Mouse (Mus musculus): ENCODE results near the gene Gp6. TPM values are rescaled to one million over a fixed set of nuclear protein-coding genes. Genes with fewer than 3 reads are reported as not detected.
A peak's percentile ranks its signal among the peaks of the same experiment; 100 is the strongest.

Gp6 gene
- polyA plus RNA-seq (2015; fragmentation: Nextera tagmentation; extraction: Ambion mirVana), result 0.10 and 0.32 TPM in 2 replicates

DNA sequence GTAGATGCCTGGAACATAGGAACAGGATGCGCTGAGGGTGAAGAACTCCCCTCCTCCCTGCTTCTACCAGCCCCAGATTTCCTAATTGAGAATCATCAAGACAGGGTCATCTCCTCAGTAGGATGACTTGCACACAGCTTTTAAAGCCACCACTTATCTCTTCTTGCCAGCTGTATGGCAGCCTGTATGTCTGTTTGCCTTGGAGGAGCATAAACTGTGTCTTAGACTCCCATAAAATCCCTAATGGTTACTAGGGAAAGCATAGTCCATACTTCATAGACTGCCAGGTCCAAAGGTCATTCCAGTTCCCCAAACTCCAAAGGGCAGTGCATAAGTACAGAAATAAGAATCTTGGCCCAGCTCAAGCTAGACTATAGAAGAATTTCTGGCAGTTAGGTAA is at the start of gene Gp6:
Gene Gp6, minus strand, starts transcription at position 15 of the 400 bp plus-strand sequence.
- Histone ChIP-seq H3K4me3 (replicated peaks; ENCODE audit: low read length) (no peak within 1 kb of the TSS), H3K27me3 (ENCODE audit: control insufficient read depth, insufficient read depth, low read length) (no peaks in the 10 kb centered on the region), H3K4me1 (ENCODE audit: control insufficient read depth, insufficient read depth, low read length) (no peaks in the 10 kb centered on the region), H3K9ac (ENCODE audit: low read length) (no peak within 1 kb of the TSS), H3K9me3 (replicated peaks; ENCODE audit: control insufficient read depth, low read length) (no peaks in the 10 kb centered on the region), H3K4me2 (ENCODE audit: low read depth, low read length) (no peak within 1 kb of the TSS), H3K36me3 (ENCODE audit: control insufficient read depth, insufficient read depth, low read length) (no peaks in the 10 kb centered on the region), H3K27ac (ENCODE audit: low read length) (no peak within 1 kb of the TSS)
- WGBS, result 81% methylated on average over 1 of the region's 1 CpGs
- ATAC-seq (ENCODE audit: insufficient read depth, low FRiP score), result no peak

GRCm38 (mm10) chr7:4447138-4447537 is 49.6 kb upstream of the Gp6 start:
- no peak overlapping the region for H3K4me2 ChIP-seq (ENCODE audit: low read depth, low read length)
- H3K36me3 ChIP-seq (ENCODE audit: control insufficient read depth, insufficient read depth, low read length), result peaks cover 12% of the 10 kb centered on the region
- 3% methylated on average over 1 of the region's 1 CpGs for WGBS
- H3K9ac ChIP-seq (ENCODE audit: low read length), result no peak overlapping the region
- ATAC-seq (ENCODE audit: insufficient read depth, low FRiP score), result no peak
- peaks cover 19% of the 10 kb centered on the region for H3K4me1 ChIP-seq (ENCODE audit: control insufficient read depth, insufficient read depth, low read length)
- no peak overlapping the region for H3K4me3 ChIP-seq (replicated peaks; ENCODE audit: low read length)
- H3K9me3 ChIP-seq (replicated peaks; ENCODE audit: control insufficient read depth, low read length), result no peaks in the 10 kb centered on the region
- H3K27me3 ChIP-seq (ENCODE audit: control insufficient read depth, insufficient read depth, low read length), result no peaks in the 10 kb centered on the region
- no peak overlapping the region for H3K27ac ChIP-seq (ENCODE audit: low read length)

GRCm38 (mm10) chr7:4445216-4445791 is 47.8 kb upstream of the Gp6 start, which contains the start of gene Rdh13:
TSS of gene Rdh13 (minus strand) at chr7:4445649.
- H3K4me2 ChIP-seq (ENCODE audit: low read depth, low read length), result peak within 1 kb of the TSS; percentile 74
- H3K9ac ChIP-seq (ENCODE audit: low read length), result peak within 1 kb of the TSS; percentile 85
- peaks cover 18% of the 10 kb centered on the region for H3K36me3 ChIP-seq (ENCODE audit: control insufficient read depth, insufficient read depth, low read length)
- no peaks in the 10 kb centered on the region for H3K9me3 ChIP-seq (replicated peaks; ENCODE audit: control insufficient read depth, low read length)
- H3K4me3 ChIP-seq (replicated peaks; ENCODE audit: low read length), result peak within 1 kb of the TSS; percentile 83
- peaks cover 19% of the 10 kb centered on the region for H3K4me1 ChIP-seq (ENCODE audit: control insufficient read depth, insufficient read depth, low read length)
- ATAC-seq (ENCODE audit: insufficient read depth, low FRiP score), result peak; percentile 94
- peak within 1 kb of the TSS; percentile 87 for H3K27ac ChIP-seq (ENCODE audit: low read length)
- H3K27me3 ChIP-seq (ENCODE audit: control insufficient read depth, insufficient read depth, low read length), result no peaks in the 10 kb centered on the region
- under 1% methylated on average over 35 of the region's 35 CpGs for WGBS

DNA sequence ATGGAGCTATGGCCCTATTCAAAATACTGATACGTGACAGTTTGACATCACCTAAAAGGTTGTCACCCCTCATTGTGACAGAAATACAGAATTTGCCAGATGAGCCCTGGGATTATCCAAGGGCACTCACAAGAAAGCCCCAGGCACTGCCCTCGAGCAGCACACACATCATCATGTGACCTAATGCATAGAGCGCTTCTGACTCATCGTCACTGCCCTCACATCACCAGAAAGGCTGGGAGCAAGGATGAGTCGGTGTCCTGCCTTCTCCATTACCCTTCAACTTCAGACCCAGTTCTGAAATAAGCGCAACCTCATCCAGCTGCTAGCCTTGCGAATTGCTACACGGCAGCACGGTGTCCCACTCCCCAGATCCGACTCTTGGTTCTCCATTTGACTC is 43.0 kb upstream of the Gp6 start:
- Histone ChIP-seq H3K4me2 (ENCODE audit: low read depth, low read length) (no peak overlapping the region), H3K4me1 (ENCODE audit: control insufficient read depth, insufficient read depth, low read length) (peaks cover 5% of the 10 kb centered on the region; the same call in 1 of the 2 replicates), H3K36me3 (ENCODE audit: control insufficient read depth, insufficient read depth, low read length) (peaks cover 18% of the 10 kb centered on the region), H3K9ac (ENCODE audit: low read length) (no peak overlapping the region), H3K4me3 (replicated peaks; ENCODE audit: low read length) (no peak overlapping the region), H3K9me3 (replicated peaks; ENCODE audit: control insufficient read depth, low read length) (no peaks in the 10 kb centered on the region), H3K27me3 (ENCODE audit: control insufficient read depth, insufficient read depth, low read length) (no peaks in the 10 kb centered on the region), H3K27ac (ENCODE audit: low read length) (no peak overlapping the region)
- no peak for ATAC-seq (ENCODE audit: insufficient read depth, low FRiP score)
- WGBS, result 89% methylated on average over 10 of the region's 10 CpGs

GRCm38 (mm10) chr7:4437721-4438120 is 40.2 kb upstream of the Gp6 start:
- Histone ChIP-seq H3K27ac (ENCODE audit: low read length) (no peak overlapping the region), H3K27me3 (ENCODE audit: control insufficient read depth, insufficient read depth, low read length) (no peaks in the 10 kb centered on the region), H3K4me2 (ENCODE audit: low read depth, low read length) (no peak overlapping the region), H3K4me1 (ENCODE audit: control insufficient read depth, insufficient read depth, low read length) (no peaks in the 10 kb centered on the region), H3K9ac (ENCODE audit: low read length) (no peak overlapping the region), H3K4me3 (replicated peaks; ENCODE audit: low read length) (no peak overlapping the region), H3K36me3 (ENCODE audit: control insufficient read depth, insufficient read depth, low read length) (peaks cover 22% of the 10 kb centered on the region), H3K9me3 (replicated peaks; ENCODE audit: control insufficient read depth, low read length) (no peaks in the 10 kb centered on the region)
- WGBS, result 90% methylated on average over 2 of the region's 2 CpGs
- no peak for ATAC-seq (ENCODE audit: insufficient read depth, low FRiP score)

DNA sequence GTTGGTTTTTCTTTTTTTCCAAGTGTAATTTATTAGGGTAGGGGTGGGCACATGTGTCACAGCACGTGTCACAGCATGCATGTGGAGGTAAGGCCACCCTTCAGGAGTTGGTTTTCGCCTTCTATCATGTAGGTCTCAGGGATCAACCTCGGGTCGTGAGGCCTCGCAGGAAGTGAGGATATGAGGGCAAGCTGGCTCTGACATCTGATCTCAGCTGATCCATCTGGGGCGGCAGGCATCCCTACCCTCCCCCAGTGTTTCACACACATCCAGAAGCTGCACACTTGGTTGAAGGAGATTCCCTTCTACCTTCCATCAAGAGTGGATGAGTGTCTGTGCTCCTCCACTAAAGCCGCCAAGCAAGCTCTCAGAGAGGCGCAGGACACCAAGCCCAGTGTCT is 34.5 kb upstream of the Gp6 start:
- WGBS, result 87% methylated on average over 8 of the region's 8 CpGs

GRCm38 (mm10) chr7:4431548-4431947 is 34.0 kb upstream of the Gp6 start:
- no peak for ATAC-seq (ENCODE audit: insufficient read depth, low FRiP score)
- no peaks in the 10 kb centered on the region for H3K27me3 ChIP-seq (ENCODE audit: control insufficient read depth, insufficient read depth, low read length)
- WGBS, result 82% methylated on average over 6 of the region's 6 CpGs
- H3K4me3 ChIP-seq (replicated peaks; ENCODE audit: low read length), result no peak overlapping the region
- no peaks in the 10 kb centered on the region for H3K4me1 ChIP-seq (ENCODE audit: control insufficient read depth, insufficient read depth, low read length)
- H3K9me3 ChIP-seq (replicated peaks; ENCODE audit: control insufficient read depth, low read length), result no peaks in the 10 kb centered on the region
- H3K4me2 ChIP-seq (ENCODE audit: low read depth, low read length), result no peak overlapping the region
- no peak overlapping the region for H3K27ac ChIP-seq (ENCODE audit: low read length)
- H3K36me3 ChIP-seq (ENCODE audit: control insufficient read depth, insufficient read depth, low read length), result peaks cover 17% of the 10 kb centered on the region; the same call in 1 of the 2 replicates
- H3K9ac ChIP-seq (ENCODE audit: low read length), result no peak overlapping the region

More for the DNA sequence above, 34.5 kb upstream of the Gp6 start:
- no peak overlapping the region for H3K9ac ChIP-seq (ENCODE audit: low read length)
- no peak for ATAC-seq (ENCODE audit: insufficient read depth, low FRiP score)
- peaks cover 17% of the 10 kb centered on the region; the same call in 1 of the 2 replicates for H3K36me3 ChIP-seq (ENCODE audit: control insufficient read depth, insufficient read depth, low read length)
- no peaks in the 10 kb centered on the region for H3K9me3 ChIP-seq (replicated peaks; ENCODE audit: control insufficient read depth, low read length)
- H3K27ac ChIP-seq (ENCODE audit: low read length), result no peak overlapping the region
- H3K27me3 ChIP-seq (ENCODE audit: control insufficient read depth, insufficient read depth, low read length), result no peaks in the 10 kb centered on the region
- H3K4me1 ChIP-seq (ENCODE audit: control insufficient read depth, insufficient read depth, low read length), result no peaks in the 10 kb centered on the region
- H3K4me3 ChIP-seq (replicated peaks; ENCODE audit: low read length), result no peak overlapping the region
- H3K4me2 ChIP-seq (ENCODE audit: low read depth, low read length), result no peak overlapping the region

DNA sequence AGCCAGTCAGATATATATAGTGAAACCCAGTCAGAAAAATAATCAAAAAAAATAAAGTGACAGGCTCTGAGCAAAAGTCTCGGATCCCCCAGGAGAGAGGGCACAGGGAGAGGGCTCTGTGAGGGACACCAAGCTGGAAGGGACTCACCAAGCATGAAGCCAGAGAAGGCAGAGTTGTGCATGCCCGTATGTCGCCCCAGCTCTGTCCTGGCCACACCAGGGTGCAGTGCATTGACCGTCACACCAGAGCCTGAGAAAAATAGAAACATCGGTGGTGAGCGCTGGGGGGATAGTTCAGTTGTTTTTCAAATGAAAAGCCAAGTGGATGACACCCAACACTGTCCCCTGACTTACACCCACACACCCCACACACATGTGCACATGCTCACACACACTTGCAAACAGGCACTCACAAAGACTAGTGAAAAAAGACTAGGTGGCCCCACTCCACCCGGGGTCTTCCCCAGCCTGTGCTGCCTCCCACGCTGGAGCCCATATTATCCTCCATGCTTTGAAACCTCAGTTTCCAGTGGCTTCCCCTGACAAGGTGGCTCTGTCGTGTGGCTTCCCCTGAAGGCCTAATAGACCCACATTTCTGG is 32.8 kb upstream of the Gp6 start:
- H3K4me3 ChIP-seq (replicated peaks; ENCODE audit: low read length), result no peak overlapping the region
- no peak for ATAC-seq (ENCODE audit: insufficient read depth, low FRiP score)
- H3K9ac ChIP-seq (ENCODE audit: low read length), result no peak overlapping the region
- H3K4me2 ChIP-seq (ENCODE audit: low read depth, low read length), result no peak overlapping the region
- no peaks in the 10 kb centered on the region for H3K4me1 ChIP-seq (ENCODE audit: control insufficient read depth, insufficient read depth, low read length)
- no peaks in the 10 kb centered on the region for H3K9me3 ChIP-seq (replicated peaks; ENCODE audit: control insufficient read depth, low read length)
- H3K27ac ChIP-seq (ENCODE audit: low read length), result no peak overlapping the region
- 90% methylated on average over 9 of the region's 9 CpGs for WGBS
- peaks cover 24% of the 10 kb centered on the region for H3K36me3 ChIP-seq (ENCODE audit: control insufficient read depth, insufficient read depth, low read length)
- no peaks in the 10 kb centered on the region for H3K27me3 ChIP-seq (ENCODE audit: control insufficient read depth, insufficient read depth, low read length)

DNA sequence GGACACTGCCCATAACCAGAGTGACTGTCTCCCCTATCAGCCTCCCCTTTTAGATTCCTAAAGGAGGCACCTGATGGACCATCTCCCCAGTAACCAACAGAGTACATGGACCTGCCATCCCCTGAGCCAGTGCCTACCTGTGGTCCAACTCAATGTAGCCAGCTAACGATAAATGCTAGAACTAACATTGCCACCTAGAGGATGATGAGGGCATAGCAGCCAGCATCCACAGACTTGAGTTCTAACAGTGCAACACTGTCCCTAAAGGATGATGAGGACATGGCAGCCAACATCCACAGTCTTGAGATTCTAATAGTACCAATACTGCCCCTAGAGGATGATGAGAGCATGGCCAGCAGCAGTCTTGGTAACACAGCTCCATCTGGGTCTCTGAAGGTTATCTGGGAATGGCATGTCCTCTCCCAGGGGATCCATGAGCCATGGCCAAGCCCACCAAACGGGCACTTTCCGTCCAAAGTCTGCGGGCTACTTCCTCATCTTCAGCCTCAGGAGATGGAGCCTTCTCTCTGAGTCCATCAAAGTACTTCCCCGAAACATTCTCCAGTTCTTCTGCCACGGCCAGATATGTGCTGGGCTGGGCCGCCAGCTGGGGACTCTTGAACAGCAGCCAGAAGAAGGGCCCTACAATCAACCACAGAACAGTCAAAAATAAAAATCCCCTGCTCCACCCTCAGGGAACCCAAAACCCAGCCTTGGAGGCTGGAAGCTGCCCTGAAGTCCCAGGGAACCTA is 29.8 kb upstream of the Gp6 start:
- no peak overlapping the region for H3K4me3 ChIP-seq (replicated peaks; ENCODE audit: low read length)
- no peak overlapping the region for H3K9ac ChIP-seq (ENCODE audit: low read length)
- no peaks in the 10 kb centered on the region for H3K9me3 ChIP-seq (replicated peaks; ENCODE audit: control insufficient read depth, low read length)
- peaks cover 17% of the 10 kb centered on the region for H3K36me3 ChIP-seq (ENCODE audit: control insufficient read depth, insufficient read depth, low read length)
- no peak overlapping the region for H3K27ac ChIP-seq (ENCODE audit: low read length)
- no peaks in the 10 kb centered on the region for H3K4me1 ChIP-seq (ENCODE audit: control insufficient read depth, insufficient read depth, low read length)
- peak; percentile 91 for ATAC-seq (ENCODE audit: insufficient read depth, low FRiP score)
- 70% methylated on average over 7 of the region's 7 CpGs for WGBS
- H3K4me2 ChIP-seq (ENCODE audit: low read depth, low read length), result no peak overlapping the region
- no peaks in the 10 kb centered on the region for H3K27me3 ChIP-seq (ENCODE audit: control insufficient read depth, insufficient read depth, low read length)

All from stomach, embryonic 16.5 days (tissue).